Mouse (Mus musculus) forebrain, embryonic 16.5 days (tissue): Measurements from ENCODE around the gene Nck1. TPM values are rescaled to one million over a fixed set of nuclear protein-coding genes. Genes with fewer than 3 reads are reported as not detected.

ENCODE experiments used
- ATAC-seq: fragments of 200-750 bp; cut with Nextera tagmentation; 2 replicates; pipeline ENCODE4 v1.8.0; 2017; ENCODE audit warnings: mild to moderate bottlenecking, moderate library complexity
- H3K27ac ChIP-seq: fragments of 300-500 bp; sonication (generic); 2 replicates; pipeline ENCODE4 v1.5.1; 2014; ENCODE audit warnings: low read length, control low read depth
- H3K27me3 ChIP-seq: fragments of 300-500 bp; sonication (generic); replicated peaks from 2 replicates; pipeline ENCODE4 v1.6.1; 2014; ENCODE audit warnings: low read length; ENCODE audit not compliant: control insufficient read depth, insufficient read depth
- H3K36me3 ChIP-seq: fragments of 300-500 bp; sonication (generic); 2 replicates; pipeline ENCODE4 v1.6.1; 2014; ENCODE audit not compliant: control insufficient read depth, insufficient read depth
- H3K4me1 ChIP-seq: fragments of 300-500 bp; sonication (generic); replicated peaks from 2 replicates; pipeline ENCODE4 v1.6.1; 2014; ENCODE audit warnings: low read length; ENCODE audit not compliant: control insufficient read depth, insufficient read depth
- H3K4me2 ChIP-seq: fragments of 300-500 bp; sonication (generic); 2 replicates; pipeline ENCODE4 v1.6.1; 2014; ENCODE audit warnings: mild to moderate bottlenecking, low read length, control low read depth
- H3K4me3 ChIP-seq: fragments of 300-500 bp; sonication (generic); replicated peaks from 2 replicates; pipeline ENCODE4 v1.5.1; 2014; ENCODE audit warnings: mild to moderate bottlenecking, low read length, control low read depth
- H3K9ac ChIP-seq: fragments of 300-500 bp; sonication (generic); replicated peaks from 2 replicates; pipeline ENCODE4 v1.6.1; 2014; ENCODE audit warnings: low read depth, low read length, control low read depth
- H3K9me3 ChIP-seq: fragments of 300-500 bp; sonication (generic); 2 replicates; pipeline ENCODE4 v1.6.1; 2016; ENCODE audit warnings: low read length; ENCODE audit not compliant: control insufficient read depth
- WGBS: fragments of 180-500 bp; shearing (Covaris S2); extraction: QIAGEN DNeasy Blood & Tissue Kit; methylation state at CpG from one replicate; pipeline ENCODE4 v1.1.7; 2014; 5-methylcytosine and 5-hydroxymethylcytosine counted together
- polyA plus RNA-seq: library from polyadenylated mRNA; unstranded; fragments of >200 nt; fragmentation: Nextera tagmentation; extraction: Ambion mirVana; gene quantifications from 2 replicates; pipeline ENCODE4 v1.2.1, GENCODE M21; 2015

Nck1 gene
- polyA plus RNA-seq, 1 experiment from 2014 or later: 44.8 TPM

- no peaks in the 10 kb centered on the region for H3K9me3 ChIP-seq
- peaks cover 15% of the 10 kb centered on the region for H3K4me1 ChIP-seq
- ATAC-seq: 0 out of 2 replicates have a peak, but pooled peaks have one; percentile 36
- no peaks in the 10 kb centered on the region for H3K27me3 ChIP-seq
- 81% methylated on average over 3 of the region's 3 CpGs for WGBS
- no peaks in the 10 kb centered on the region for H3K36me3 ChIP-seq
- no peak overlapping the region for H3K27ac ChIP-seq
- no peak overlapping the region for H3K9ac ChIP-seq
- H3K4me2 ChIP-seq: no peak overlapping the region
- H3K4me3 ChIP-seq: no peak overlapping the region
Measured at GRCm38 (mm10) chr9:100466743-100467142, 79.2 kb downstream of the Nck1 start.

- H3K9me3 ChIP-seq: no peaks in the 10 kb centered on the region
- WGBS: 94% methylated on average over 9 of the region's 9 CpGs
- H3K27me3 ChIP-seq: no peaks in the 10 kb centered on the region
- no peak for ATAC-seq
- no peak overlapping the region for H3K4me3 ChIP-seq
- H3K27ac ChIP-seq: no peak overlapping the region
- no peaks in the 10 kb centered on the region for H3K36me3 ChIP-seq
- peaks cover 15% of the 10 kb centered on the region for H3K4me1 ChIP-seq
- H3K4me2 ChIP-seq: no peak overlapping the region
- no peak overlapping the region for H3K9ac ChIP-seq
Measured at GRCm38 (mm10) chr9:100465988-100466387, 79.9 kb downstream of the Nck1 start.

GRCm38 (mm10) chr9:100465380-100465779 is 80.6 kb downstream of the Nck1 start:
- no peak overlapping the region for H3K27ac ChIP-seq
- H3K9ac ChIP-seq: no peak overlapping the region
- no peaks in the 10 kb centered on the region for H3K27me3 ChIP-seq
- no peaks in the 10 kb centered on the region for H3K9me3 ChIP-seq
- no peak overlapping the region for H3K4me2 ChIP-seq
- WGBS: 97% methylated on average over 5 of the region's 5 CpGs
- no peak overlapping the region for H3K4me3 ChIP-seq
- ATAC-seq: no peak
- H3K36me3 ChIP-seq: no peaks in the 10 kb centered on the region
- H3K4me1 ChIP-seq: peaks cover 12% of the 10 kb centered on the region

GRCm38 (mm10) chr9:100463771-100464170 is 82.2 kb downstream of the Nck1 start:
- Histone ChIP-seq H3K4me2 (no peak overlapping the region), H3K27ac (no peak overlapping the region), H3K27me3 (no peaks in the 10 kb centered on the region), H3K4me3 (no peak overlapping the region), H3K36me3 (no peaks in the 10 kb centered on the region), H3K9ac (no peak overlapping the region), H3K9me3 (no peaks in the 10 kb centered on the region), H3K4me1 (peaks cover 12% of the 10 kb centered on the region)
- no peak for ATAC-seq
- 93% methylated on average over 2 of the region's 2 CpGs for WGBS

GRCm38 (mm10) chr9:100462098-100462497 is 83.8 kb downstream of the Nck1 start:
- Histone ChIP-seq H3K4me3 (no peak overlapping the region), H3K9me3 (no peaks in the 10 kb centered on the region), H3K27me3 (no peaks in the 10 kb centered on the region), H3K36me3 (no peaks in the 10 kb centered on the region), H3K4me1 (peaks cover 5% of the 10 kb centered on the region), H3K4me2 (no peak overlapping the region), H3K9ac (no peak overlapping the region), H3K27ac (no peak overlapping the region)
- no peak for ATAC-seq
- WGBS: 91% methylated on average over 4 of the region's 4 CpGs

GRCm38 (mm10) chr9:100461671-100462070 is 84.3 kb downstream of the Nck1 start:
- WGBS: 60% methylated on average over 9 of the region's 9 CpGs

GRCm38 (mm10) chr9:100460203-100460602 is 85.7 kb downstream of the Nck1 start:
- Histone ChIP-seq H3K4me3 (no peak overlapping the region), H3K27me3 (no peaks in the 10 kb centered on the region), H3K4me1 (no peaks in the 10 kb centered on the region), H3K36me3 (no peaks in the 10 kb centered on the region), H3K27ac (no peak overlapping the region), H3K9me3 (no peaks in the 10 kb centered on the region), H3K9ac (no peak overlapping the region), H3K4me2 (no peak overlapping the region)
- WGBS: 97% methylated on average over 9 of the region's 9 CpGs
- ATAC-seq: no peak

More at GRCm38 (mm10) chr9:100461671-100462070, 84.3 kb downstream of the Nck1 start:
- peaks cover under 1% of the 10 kb centered on the region; the same call in 1 of the 2 replicates for H3K4me1 ChIP-seq
- H3K9ac ChIP-seq: no peak overlapping the region
- H3K27me3 ChIP-seq: no peaks in the 10 kb centered on the region
- H3K9me3 ChIP-seq: no peaks in the 10 kb centered on the region
- no peak overlapping the region for H3K4me2 ChIP-seq
- peak; percentile 69; the same call in 1 of the 2 replicates for ATAC-seq
- no peaks in the 10 kb centered on the region for H3K36me3 ChIP-seq
- no peak overlapping the region for H3K4me3 ChIP-seq
- no peak overlapping the region for H3K27ac ChIP-seq

GRCm38 (mm10) chr9:100457971-100458681 is 87.8 kb downstream of the Nck1 start:
- no peaks in the 10 kb centered on the region for H3K36me3 ChIP-seq
- no peak for ATAC-seq
- H3K4me1 ChIP-seq: peaks cover 4% of the 10 kb centered on the region
- H3K27me3 ChIP-seq: no peaks in the 10 kb centered on the region
- 91% methylated on average over 17 of the region's 17 CpGs for WGBS
- H3K9me3 ChIP-seq: no peaks in the 10 kb centered on the region
- H3K4me3 ChIP-seq: no peak overlapping the region
- H3K9ac ChIP-seq: no peak overlapping the region
- no peak overlapping the region for H3K27ac ChIP-seq
- no peak overlapping the region for H3K4me2 ChIP-seq

- H3K27me3 ChIP-seq: no peaks in the 10 kb centered on the region
- ATAC-seq: no peak; the same call in 1 of the 2 replicates
- 13% methylated on average over 9 of the region's 9 CpGs for WGBS
- H3K4me1 ChIP-seq: peaks cover 4% of the 10 kb centered on the region
- H3K9ac ChIP-seq: no peak overlapping the region
- H3K27ac ChIP-seq: no peak overlapping the region
- no peaks in the 10 kb centered on the region for H3K9me3 ChIP-seq
- H3K36me3 ChIP-seq: no peaks in the 10 kb centered on the region
- H3K4me2 ChIP-seq: peak overlapping the region; percentile 45
- H3K4me3 ChIP-seq: peak overlapping the region; percentile 21
Measured at GRCm38 (mm10) chr9:100454664-100454993, 91.3 kb downstream of the Nck1 start.
